Mouse (Mus musculus) limb, embryonic 13.5 days (tissue): ENCODE data around the gene Zfp652. TPM values are rescaled to one million over a fixed set of nuclear protein-coding genes. Genes with fewer than 3 reads are reported as not detected.
A peak's percentile ranks its signal among the peaks of the same experiment; 100 is the strongest.

Experiments used
- ATAC-seq: fragments of 200-750 bp; cut with Nextera tagmentation; 2 replicates; pipeline ENCODE4 v1.8.0; 2017; ENCODE audit warnings: low read depth, moderate number of reproducible peaks, moderate TSS enrichment; ENCODE audit not compliant: low FRiP score
- H3K27ac ChIP-seq: fragments of 300-500 bp; sonication (generic); 2 replicates; pipeline ENCODE4 v1.5.1; 2015; ENCODE audit warnings: inconsistent platforms, mild to moderate bottlenecking, moderate library complexity
- H3K27me3 ChIP-seq: fragments of 300-500 bp; sonication (generic); 2 replicates; pipeline ENCODE4 v1.6.1; 2015; ENCODE audit warnings: mild to moderate bottlenecking, inconsistent platforms
- H3K36me3 ChIP-seq: fragments of 300-500 bp; sonication (generic); 2 replicates; pipeline ENCODE4 v1.6.1; 2015; ENCODE audit warnings: inconsistent platforms, mild to moderate bottlenecking, moderate library complexity
- H3K4me1 ChIP-seq: fragments of 300-500 bp; sonication (generic); 2 replicates; pipeline ENCODE4 v1.6.1; 2015; ENCODE audit warnings: inconsistent platforms
- H3K4me2 ChIP-seq: fragments of 300-500 bp; sonication (generic); replicated peaks from 2 replicates; pipeline ENCODE4 v1.6.1; 2015; ENCODE audit warnings: inconsistent platforms, mild to moderate bottlenecking, moderate library complexity
- H3K4me3 ChIP-seq: fragments of 300-500 bp; sonication (generic); 2 replicates; pipeline ENCODE4 v1.5.1; 2015; ENCODE audit warnings: moderate library complexity, mild to moderate bottlenecking, inconsistent platforms
- H3K9ac ChIP-seq: fragments of 300-500 bp; sonication (generic); 2 replicates; pipeline ENCODE4 v1.6.1; 2015; ENCODE audit warnings: mild to moderate bottlenecking, inconsistent platforms
- H3K9me3 ChIP-seq: fragments of 300-500 bp; sonication (generic); 2 replicates; pipeline ENCODE4 v1.6.1; 2016; ENCODE audit warnings: inconsistent platforms
- WGBS: fragments of 180-500 bp; shearing (Covaris S2); methylation state at CpG from one replicate; pipeline ENCODE4 v1.1.7; 2015; 5-methylcytosine and 5-hydroxymethylcytosine counted together
- polyA plus RNA-seq: library from polyadenylated mRNA; unstranded; fragments of >200 nt; fragmentation: Nextera tagmentation; extraction: Ambion mirVana; gene quantifications from 2 replicates; pipeline ENCODE4 v1.2.1, GENCODE M21; 2015

Gene Zfp652
- polyA plus RNA-seq, 1 experiment from 2014 or later, result 26.8 TPM

DNA sequence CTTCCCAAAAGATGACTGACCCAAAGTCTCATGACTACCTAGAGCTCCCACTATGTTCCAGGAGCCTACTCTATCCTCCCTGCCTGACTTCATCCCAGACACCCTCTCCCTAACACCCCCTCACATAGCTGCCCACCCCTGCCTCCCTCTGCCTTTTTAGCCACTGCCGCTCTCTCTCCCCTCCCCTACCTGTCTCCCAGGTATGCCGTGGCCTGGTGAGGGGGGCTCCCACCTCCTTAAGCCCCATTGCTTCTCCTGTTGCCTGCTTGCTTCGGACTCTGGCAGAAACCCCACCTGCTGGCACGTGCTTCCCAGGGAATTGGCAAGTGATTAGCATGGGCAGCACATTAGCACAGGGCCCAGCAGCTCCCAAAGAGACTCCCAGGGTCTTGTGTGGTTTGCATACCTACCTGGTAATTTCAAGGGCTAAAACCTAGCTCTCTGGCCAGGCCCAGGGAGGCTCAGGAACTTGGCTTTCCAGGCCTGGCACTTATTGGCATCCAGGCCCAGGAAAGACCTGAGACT lies 117.1 kb downstream of the Zfp652 start:
- H3K9me3 ChIP-seq, result no peaks in the 10 kb centered on the region
- H3K27ac ChIP-seq, result no peak overlapping the region
- H3K36me3 ChIP-seq, result no peaks in the 10 kb centered on the region
- H3K4me2 ChIP-seq, result peak overlapping the region; percentile 60; the same call in 1 of the 2 replicates
- ATAC-seq, result no peak
- peaks cover 35% of the 10 kb centered on the region for H3K4me1 ChIP-seq
- H3K4me3 ChIP-seq, result peak overlapping the region; percentile 38; the same call in 1 of the 2 replicates
- H3K9ac ChIP-seq, result no peak overlapping the region
- peaks cover 99% of the 10 kb centered on the region for H3K27me3 ChIP-seq
- WGBS, result 29% methylated on average over 4 of the region's 4 CpGs

DNA sequence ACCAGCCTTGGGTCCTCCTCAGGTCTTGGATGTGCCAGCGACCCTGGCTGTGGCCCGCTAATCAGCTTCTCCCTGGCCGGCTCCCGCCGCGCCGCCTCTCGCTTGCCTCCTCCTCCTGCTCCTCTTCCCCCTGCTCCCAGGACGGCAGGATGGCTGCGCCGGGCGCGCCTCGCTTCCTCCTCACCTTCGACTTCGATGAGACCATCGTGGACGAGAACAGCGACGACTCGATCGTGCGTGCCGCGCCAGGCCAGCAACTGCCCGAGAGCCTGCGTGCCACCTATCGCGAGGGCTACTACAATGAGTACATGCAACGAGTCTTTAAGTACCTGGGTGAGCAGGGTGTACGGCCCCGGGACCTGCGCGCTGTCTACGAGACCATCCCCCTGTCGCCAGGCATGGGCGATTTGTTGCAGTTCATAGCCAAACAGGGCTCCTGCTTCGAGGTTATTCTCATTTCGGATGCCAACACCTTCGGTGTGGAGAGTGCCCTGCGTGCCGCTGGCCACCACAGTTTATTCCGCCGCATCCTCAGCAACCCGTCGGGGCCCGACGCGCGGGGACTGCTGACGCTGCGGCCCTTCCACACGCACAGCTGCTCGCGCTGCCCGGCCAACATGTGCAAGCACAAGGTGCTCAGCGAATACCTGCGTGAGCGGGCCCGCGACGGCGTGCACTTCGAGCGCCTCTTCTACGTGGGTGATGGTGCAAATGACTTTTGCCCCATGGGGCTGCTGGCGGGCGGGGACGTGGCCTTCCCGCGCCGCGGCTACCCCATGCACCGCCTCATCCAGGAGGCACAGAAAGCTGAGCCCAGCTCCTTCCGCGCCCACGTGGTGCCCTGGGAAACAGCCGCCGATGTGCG lies 118.2 kb downstream of the Zfp652 start:
- H3K9ac ChIP-seq, result peak overlapping the region; percentile 35; the same call in 1 of the 2 replicates
- WGBS, result 2% methylated on average over 80 of the region's 80 CpGs

DNA sequence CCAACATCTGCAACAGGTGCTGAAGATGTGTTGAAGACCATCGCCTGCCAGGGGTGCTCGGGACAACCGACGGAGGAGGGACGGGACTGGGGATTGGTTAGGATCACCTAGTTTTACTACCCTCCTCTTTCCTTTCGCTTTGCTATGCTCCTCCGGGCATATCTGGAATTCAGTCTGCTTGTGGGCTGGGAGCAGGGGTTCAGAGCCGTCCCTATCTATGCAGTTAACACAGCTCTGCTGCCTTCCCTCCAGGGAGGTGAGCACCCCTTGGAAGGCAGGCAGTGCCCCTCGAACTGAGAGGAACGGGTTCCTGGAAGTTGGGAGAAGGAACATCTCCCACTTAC lies 118.8 kb downstream of the Zfp652 start:
- H3K4me1 ChIP-seq, result peaks cover 42% of the 10 kb centered on the region
- peak overlapping the region; percentile 60 for H3K4me2 ChIP-seq

More for the DNA sequence above, 118.2 kb downstream of the Zfp652 start:
- no peaks in the 10 kb centered on the region for H3K9me3 ChIP-seq
- ATAC-seq, result no peak
- no peak overlapping the region for H3K27ac ChIP-seq
- H3K4me1 ChIP-seq, result peaks cover 36% of the 10 kb centered on the region
- peaks cover 99% of the 10 kb centered on the region for H3K27me3 ChIP-seq
- H3K36me3 ChIP-seq, result no peaks in the 10 kb centered on the region
- H3K4me3 ChIP-seq, result peak overlapping the region; percentile 38
- peak overlapping the region; percentile 60 for H3K4me2 ChIP-seq

DNA sequence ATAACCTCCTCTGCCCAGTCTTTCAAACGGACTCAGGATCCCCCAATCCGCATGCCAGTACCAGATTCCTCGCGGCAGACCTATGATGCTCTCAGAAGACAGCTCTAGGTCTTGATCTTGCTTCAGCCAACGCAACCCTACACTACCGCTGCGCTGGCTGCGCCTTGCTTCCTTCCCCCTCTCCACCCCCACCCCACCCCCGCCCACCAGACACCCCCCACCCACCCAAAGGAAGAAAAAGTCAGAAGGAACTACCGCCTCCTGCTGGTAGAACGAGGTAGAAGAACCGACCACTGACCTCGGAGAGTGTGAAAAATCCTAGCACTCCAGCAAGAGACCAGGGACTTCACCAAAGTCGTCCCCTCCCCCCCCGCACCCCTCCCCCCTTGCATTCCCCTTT lies 119.2 kb downstream of the Zfp652 start:
- H3K9ac ChIP-seq, result no peak overlapping the region
- H3K4me2 ChIP-seq, result peak overlapping the region; percentile 60
- no peaks in the 10 kb centered on the region for H3K9me3 ChIP-seq
- H3K4me1 ChIP-seq, result peaks cover 46% of the 10 kb centered on the region
- WGBS, result 1% methylated on average over 15 of the region's 15 CpGs
- H3K27ac ChIP-seq, result no peak overlapping the region
- H3K4me3 ChIP-seq, result peak overlapping the region; percentile 38
- H3K36me3 ChIP-seq, result no peaks in the 10 kb centered on the region
- peaks cover 99% of the 10 kb centered on the region for H3K27me3 ChIP-seq
- ATAC-seq, result no peak

More for the DNA sequence above, 118.8 kb downstream of the Zfp652 start:
- H3K27me3 ChIP-seq, result peaks cover 99% of the 10 kb centered on the region
- H3K4me3 ChIP-seq, result peak overlapping the region; percentile 38
- 0 out of 2 replicates have a peak overlapping the region, but pooled peaks have one; percentile 4 for H3K9ac ChIP-seq
- H3K9me3 ChIP-seq, result no peaks in the 10 kb centered on the region
- no peaks in the 10 kb centered on the region for H3K36me3 ChIP-seq
- no peak overlapping the region for H3K27ac ChIP-seq
- WGBS, result 5% methylated on average over 10 of the region's 10 CpGs
- no peak for ATAC-seq

DNA sequence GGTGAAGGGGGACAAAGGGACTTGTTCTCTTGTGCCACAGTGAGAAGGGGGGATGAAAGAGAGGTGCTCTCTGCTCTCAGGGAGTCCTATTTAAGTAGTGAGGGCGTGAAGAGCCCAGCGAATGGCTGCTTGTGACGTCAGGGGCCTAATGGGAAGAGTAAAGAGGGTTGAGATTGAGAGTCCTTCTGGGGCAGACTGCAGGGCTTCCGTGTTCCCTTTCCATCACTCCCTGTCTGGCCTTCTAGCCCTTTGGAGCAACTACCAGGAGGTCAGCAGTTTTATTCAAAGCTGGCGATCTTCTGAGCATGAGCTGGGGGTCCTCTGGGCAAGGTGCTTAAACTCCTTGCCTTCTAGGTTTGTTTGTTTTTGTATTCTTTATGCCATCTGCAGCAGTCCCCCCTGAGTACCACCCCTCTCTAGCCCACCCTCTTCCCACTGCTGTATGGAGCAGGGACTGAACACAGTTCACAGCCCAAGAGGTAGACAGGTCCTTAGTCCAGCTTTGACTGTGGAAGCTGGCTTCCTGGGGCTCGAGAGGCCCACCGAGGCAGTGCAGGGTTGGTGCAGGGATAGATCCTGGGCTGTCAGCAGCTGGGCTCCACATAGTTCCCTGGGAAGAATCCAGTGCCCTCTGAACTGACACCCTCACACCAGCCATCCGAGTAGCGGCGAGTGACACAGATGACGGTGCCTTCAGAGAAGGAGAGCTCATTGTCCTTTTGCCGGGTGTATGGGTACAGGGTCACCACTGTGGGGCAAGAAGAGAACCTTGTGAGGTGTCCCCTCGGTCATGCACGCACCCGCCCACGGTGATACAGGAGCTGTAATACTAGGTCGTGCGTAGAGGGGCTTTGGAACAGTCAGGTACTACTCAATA lies 119.9 kb downstream of the Zfp652 start:
- peaks cover 98% of the 10 kb centered on the region for H3K27me3 ChIP-seq
- H3K9me3 ChIP-seq, result no peaks in the 10 kb centered on the region
- peaks cover 53% of the 10 kb centered on the region for H3K4me1 ChIP-seq
- H3K9ac ChIP-seq, result no peak overlapping the region
- H3K4me3 ChIP-seq, result no peak overlapping the region
- WGBS, result 41% methylated on average over 18 of the region's 18 CpGs
- no peaks in the 10 kb centered on the region for H3K36me3 ChIP-seq
- H3K4me2 ChIP-seq, result no peak overlapping the region
- no peak for ATAC-seq
- no peak overlapping the region for H3K27ac ChIP-seq

DNA sequence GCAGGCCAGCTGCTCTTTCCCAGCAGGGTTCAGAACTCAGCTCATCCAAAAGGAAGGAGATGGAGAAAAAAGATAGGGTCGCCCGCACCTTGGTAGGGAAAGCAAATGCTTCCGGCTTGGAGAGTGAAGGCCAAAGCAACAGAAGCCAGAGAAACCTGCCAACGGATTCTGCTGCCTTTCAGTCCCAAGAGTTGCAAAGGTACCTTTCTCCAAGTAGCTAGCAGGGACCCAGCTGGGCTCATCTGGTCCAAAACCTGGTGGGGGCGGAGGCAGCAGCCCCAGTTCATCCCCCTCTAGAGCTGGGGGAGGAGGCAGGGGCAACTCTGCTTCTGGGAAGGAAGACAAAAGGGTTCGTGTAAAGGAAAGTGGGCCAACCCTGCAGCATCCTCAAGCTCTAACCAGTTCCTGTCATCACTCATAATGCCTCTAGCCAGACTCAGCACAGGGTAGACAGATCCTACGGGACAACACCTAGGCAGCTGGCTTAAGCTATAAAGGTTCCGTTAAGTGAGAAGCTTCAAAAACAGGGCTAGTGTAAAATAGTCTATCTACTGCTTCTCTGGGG lies 120.6 kb downstream of the Zfp652 start:
- Histone ChIP-seq H3K27me3 (peaks cover 97% of the 10 kb centered on the region), H3K4me2 (no peak overlapping the region), H3K27ac (no peak overlapping the region), H3K9me3 (no peaks in the 10 kb centered on the region), H3K4me3 (no peak overlapping the region), H3K9ac (no peak overlapping the region), H3K36me3 (no peaks in the 10 kb centered on the region), H3K4me1 (peaks cover 57% of the 10 kb centered on the region)
- 22% methylated on average over 8 of the region's 8 CpGs for WGBS
- no peak for ATAC-seq

DNA sequence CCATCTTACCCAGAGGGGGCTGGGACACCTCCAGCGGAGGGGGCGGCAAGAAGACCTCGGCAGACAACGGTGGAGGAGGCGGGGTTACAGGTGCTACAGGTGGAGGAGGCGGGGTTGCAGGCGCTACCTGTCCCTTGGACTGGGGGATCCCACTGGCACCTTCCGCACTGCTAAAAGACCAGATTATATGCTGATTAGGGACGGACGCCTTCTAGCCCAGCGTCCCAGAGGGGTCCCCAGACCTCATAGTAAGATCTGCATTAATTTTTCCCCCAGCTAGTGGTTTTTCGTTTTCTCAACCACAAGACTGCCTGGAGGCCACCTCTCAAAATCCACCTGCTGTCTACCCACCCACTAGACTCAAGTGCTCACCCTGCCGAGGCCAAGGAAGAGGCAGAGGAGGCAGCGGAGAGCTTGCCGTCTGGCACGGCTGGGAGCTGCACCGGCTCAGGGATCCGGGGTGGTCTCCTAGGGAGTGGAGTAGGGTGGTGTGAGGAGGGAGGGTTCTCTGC lies 121.2 kb downstream of the Zfp652 start:
- 6% methylated on average over 18 of the region's 18 CpGs for WGBS
- Histone ChIP-seq H3K4me3 (peak overlapping the region; percentile 11), H3K27me3 (peaks cover 97% of the 10 kb centered on the region), H3K9ac (no peak overlapping the region; the same call in 1 of the 2 replicates), H3K4me1 (peaks cover 57% of the 10 kb centered on the region), H3K9me3 (no peaks in the 10 kb centered on the region), H3K27ac (no peak overlapping the region), H3K4me2 (0 out of 2 replicates have a peak overlapping the region, but pooled peaks have one; percentile 17), H3K36me3 (no peaks in the 10 kb centered on the region)
- ATAC-seq, result no peak

DNA sequence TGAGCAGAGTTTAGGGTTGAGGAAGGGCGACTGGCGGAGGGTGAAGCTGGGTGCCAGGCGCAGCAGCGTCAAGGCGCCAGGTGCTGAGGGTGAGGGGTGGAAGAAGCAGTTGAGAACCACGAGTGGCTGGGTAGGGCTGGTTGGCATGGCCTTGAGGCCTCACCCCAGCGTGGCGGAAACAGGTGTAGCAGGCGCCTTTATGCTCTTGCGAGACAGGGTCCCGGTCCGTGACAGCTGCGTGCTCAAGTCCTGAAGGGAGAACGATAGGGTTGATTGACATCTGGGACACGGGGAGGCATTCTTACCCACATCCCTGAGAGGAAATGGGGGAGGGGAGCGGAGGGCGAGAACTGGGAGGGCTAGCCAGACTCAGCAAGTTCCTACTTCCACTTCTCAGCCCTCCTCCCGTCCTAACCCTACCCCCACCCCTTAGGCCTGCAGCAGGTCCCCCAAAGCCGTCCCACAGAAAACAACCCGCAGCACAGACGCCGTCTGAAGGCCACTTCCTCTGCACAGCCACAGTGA lies 121.7 kb downstream of the Zfp652 start:
- no peak overlapping the region; the same call in 1 of the 2 replicates for H3K9ac ChIP-seq
- H3K4me3 ChIP-seq, result peak overlapping the region; percentile 11
- H3K27me3 ChIP-seq, result peaks cover 92% of the 10 kb centered on the region
- 3% methylated on average over 22 of the region's 22 CpGs for WGBS
- no peaks in the 10 kb centered on the region for H3K36me3 ChIP-seq
- no peak overlapping the region for H3K27ac ChIP-seq
- ATAC-seq, result peak; percentile 10; the same call in 1 of the 2 replicates
- peaks cover 57% of the 10 kb centered on the region for H3K4me1 ChIP-seq
- peak overlapping the region; percentile 17; the same call in 1 of the 2 replicates for H3K4me2 ChIP-seq
- H3K9me3 ChIP-seq, result no peaks in the 10 kb centered on the region

DNA sequence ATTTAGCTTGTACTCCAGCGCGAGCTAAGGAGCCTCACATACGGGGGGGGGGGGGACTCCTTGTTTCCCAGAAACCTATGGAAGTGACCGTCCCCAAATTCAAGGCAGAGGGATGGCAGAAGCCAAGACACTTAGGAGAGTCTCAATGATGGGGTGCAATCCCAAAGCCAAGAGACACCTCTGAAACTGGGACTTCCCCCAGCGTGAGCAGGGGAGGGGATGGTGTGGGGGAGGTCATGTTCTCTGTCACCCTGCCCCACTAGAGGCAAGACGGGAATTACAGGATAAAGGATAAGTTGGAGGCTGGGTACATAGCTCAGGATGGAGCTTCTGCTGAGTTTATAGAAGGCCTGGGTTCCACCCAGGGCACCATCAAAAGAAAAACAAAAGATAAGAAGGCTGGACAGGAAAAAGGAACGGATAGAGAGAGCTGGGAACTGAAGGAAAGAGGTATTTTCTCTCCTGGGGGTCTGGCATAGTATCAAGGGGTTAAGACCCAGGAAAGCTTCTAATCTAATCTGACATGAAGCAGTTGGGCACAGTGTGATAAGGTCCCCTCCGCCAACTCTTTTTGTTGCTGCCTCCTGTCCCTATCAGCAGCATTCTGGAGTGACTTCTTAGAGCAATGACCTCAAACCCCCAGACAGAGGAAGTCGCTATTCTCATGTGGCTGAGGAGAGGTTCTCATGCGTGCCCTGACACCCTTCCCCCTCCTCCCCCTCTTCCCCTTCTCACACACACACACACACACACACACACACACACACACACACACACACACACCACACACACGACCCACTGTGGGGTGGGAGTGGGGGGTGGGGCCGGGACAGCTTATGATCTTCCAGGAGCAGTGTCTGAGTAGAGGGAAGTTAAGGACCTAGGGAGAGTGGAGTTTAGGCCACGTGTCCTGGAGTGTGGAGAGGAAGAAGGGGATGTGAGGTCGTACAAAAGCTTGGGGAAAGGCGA lies 122.6 kb downstream of the Zfp652 start:
- no peak overlapping the region for H3K9ac ChIP-seq
- H3K27ac ChIP-seq, result no peak overlapping the region
- peaks cover 57% of the 10 kb centered on the region for H3K4me1 ChIP-seq
- H3K9me3 ChIP-seq, result no peaks in the 10 kb centered on the region
- H3K27me3 ChIP-seq, result peaks cover 84% of the 10 kb centered on the region
- 0 out of 2 replicates have a peak overlapping the region, but pooled peaks have one; percentile 17 for H3K4me2 ChIP-seq
- 15% methylated on average over 15 of the region's 15 CpGs for WGBS
- no peaks in the 10 kb centered on the region for H3K36me3 ChIP-seq
- no peak overlapping the region for H3K4me3 ChIP-seq
- no peak for ATAC-seq

DNA sequence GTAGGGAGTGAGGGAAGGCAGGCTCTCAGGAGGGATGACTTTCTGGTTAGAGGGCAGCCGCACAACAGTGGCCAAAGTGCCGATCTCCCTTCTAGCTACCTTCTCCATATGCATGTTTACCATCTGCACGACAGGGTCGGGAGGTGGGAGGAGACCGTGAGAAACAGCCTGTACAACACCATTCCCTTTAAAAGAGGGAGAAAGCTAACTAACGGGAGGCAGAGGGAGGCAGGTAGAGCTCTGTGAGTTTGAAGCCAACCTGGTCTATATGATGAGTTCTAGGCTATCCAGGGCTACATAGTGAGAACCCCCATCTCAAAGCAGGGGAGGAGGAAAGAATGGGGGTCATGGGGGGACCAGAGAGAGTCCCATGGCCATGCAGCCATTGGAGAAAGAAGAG lies 123.4 kb downstream of the Zfp652 start:
- peaks cover 76% of the 10 kb centered on the region for H3K27me3 ChIP-seq
- WGBS, result 40% methylated on average over 6 of the region's 6 CpGs

More for the DNA sequence above, 123.4 kb downstream of the Zfp652 start:
- no peak for ATAC-seq
- H3K36me3 ChIP-seq, result no peaks in the 10 kb centered on the region
- H3K4me2 ChIP-seq, result no peak overlapping the region
- H3K4me1 ChIP-seq, result peaks cover 50% of the 10 kb centered on the region
- H3K4me3 ChIP-seq, result no peak overlapping the region
- no peaks in the 10 kb centered on the region for H3K9me3 ChIP-seq
- H3K9ac ChIP-seq, result no peak overlapping the region
- H3K27ac ChIP-seq, result no peak overlapping the region
